Mouse (Mus musculus) G1E-ER4 (cell line): ENCODE results near the gene Cacnb3. TPM values are rescaled to one million over a fixed set of nuclear protein-coding genes. Genes with fewer than 3 reads are reported as not detected.

Experiments used
- GATA1 ChIP-seq: IDR thresholded peaks from one replicate; pipeline ENCODE4 v1.8.0; 2012; ENCODE audit warnings: low read length, inconsistent platforms
- polyA plus RNA-seq: library from polyadenylated mRNA; stranded (reverse); fragments of >175 nt; gene quantifications from 2 replicates; pipeline ENCODE4 v1.2.3, GENCODE M21; 2012

Gene Cacnb3
- polyA plus RNA-seq, 1 experiment = 0.45 TPM

DNA sequence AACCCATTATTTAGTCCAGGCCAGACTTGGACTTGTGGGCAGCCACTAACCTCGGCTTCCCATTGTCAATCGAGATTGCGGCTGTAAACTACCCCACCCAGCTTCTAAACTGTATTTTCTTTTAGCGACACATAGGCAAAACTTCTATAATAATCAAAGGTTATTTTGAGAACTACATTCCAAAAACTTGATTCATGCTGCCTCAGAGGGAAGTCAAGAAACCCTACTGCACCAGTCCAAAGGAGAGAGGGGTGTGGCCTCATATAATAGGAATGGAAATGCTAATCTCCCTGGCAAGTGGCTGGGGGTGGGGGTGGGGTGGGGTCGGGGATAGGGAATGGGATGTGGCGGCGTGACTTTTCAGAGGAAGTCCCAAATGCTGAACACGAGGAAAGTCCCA lies 4.6 kb upstream of the Cacnb3 start:
- no peak for TF ChIP-seq GATA1

DNA sequence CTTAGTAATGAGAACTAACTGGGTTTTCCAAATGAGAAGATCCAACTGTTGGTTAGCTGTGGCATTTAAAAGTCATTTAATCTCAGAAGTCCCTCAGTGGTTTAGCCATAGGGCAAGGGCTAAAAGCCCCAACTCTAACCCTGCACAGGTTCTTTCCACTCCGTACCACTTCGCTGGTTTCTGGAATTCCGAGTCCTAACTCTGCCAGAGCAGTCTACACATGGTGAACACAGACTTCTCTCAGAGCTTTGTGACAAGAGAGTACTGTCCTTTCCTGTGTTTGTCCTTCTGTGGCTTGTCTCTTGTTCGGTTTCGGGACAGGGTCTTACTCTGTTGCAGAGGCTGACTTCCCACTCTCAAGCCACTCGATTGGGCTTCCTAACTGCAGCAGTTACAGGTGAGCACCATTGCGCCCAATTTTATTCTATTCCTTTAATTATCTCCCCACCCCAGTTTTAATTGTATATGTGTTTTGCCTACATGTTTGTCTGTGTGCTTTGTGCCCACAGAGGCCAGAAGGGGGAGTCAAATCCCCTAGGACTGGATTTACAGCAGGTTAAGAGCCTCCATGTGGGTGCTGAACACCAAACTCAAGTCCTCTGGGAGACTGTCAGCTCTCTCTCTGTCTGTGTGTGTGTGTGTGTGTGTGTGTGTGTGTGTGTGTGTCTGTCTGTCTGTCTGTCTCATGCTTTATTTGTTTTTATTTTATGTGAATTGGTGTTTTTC lies 4.0 kb upstream of the Cacnb3 start:
- TF ChIP-seq GATA1 = no peak

DNA sequence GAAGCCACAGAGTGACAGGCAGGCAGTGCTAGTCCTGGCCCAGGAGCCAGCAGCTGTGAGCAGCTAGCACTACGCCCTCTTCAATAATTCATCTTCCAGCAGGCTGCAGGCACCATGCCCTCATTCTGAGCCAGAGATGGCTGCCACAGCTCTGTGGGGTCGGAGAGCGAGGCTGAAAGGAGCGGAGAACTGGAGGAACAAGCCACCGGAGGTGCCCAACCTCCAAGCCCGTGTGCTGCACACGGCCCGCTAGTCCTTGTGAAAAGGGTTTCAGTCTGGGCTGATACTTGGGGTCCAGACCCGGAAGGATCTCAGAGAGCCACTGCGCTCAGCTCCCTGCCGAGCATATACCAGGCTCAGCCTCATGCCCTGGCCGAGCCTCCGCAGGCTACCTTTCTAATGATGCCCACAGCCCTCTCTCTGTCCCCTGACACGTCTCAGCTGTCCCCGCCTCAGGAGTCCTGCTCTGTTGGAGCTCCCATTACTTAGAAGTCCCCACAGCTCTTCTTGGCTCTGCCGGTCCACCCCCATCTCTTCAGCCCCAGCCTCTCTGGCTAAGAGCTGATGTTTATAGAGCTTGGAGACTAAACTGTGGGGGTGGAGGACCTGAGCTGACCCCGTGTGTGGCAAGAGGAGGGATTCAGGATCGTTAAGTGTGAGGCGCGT lies 1.9 kb upstream of the Cacnb3 start:
- no peak for TF ChIP-seq GATA1

DNA sequence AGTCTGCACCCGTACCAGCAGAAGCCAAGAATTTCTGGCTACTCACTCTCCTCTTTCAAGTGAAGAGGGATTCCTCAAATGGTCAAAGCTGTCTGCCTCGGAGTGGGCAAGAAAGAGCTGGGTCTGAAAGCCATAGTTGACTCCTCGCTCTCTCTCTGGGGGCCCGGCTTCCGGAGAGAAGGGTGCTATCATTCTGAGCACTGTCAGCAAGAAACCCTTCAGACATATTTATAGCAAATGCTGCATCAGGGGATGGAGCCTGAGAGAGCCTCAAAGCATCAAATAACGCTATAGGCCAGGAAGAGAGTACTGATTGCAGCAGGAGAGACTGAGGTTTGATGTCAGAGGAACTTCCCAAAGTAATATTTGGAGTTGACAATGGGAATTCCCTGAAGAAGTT lies 1.2 kb upstream of the Cacnb3 start:
- no peak for TF ChIP-seq GATA1

DNA sequence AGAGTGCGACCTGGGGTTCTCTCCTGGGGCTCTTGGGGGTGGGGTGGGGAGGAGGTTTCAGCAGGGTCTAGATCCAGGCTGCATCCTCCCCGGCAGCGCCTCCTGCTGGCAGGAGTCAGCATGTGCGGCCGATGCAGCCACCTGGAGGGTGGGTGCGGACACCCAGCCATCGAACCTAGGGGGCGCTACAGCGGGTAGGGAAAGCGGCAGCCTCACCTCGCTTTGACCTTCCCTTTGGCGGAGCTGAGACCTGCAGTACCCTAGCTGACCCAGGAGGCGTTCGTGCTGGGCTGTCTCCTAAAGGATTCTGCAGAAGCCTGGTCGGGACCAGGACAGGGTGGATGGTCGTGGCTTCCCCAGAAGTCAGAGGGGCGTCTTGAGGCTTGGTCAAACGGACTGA lies 853 bp downstream of the Cacnb3 start:
- no peak for TF ChIP-seq GATA1

DNA sequence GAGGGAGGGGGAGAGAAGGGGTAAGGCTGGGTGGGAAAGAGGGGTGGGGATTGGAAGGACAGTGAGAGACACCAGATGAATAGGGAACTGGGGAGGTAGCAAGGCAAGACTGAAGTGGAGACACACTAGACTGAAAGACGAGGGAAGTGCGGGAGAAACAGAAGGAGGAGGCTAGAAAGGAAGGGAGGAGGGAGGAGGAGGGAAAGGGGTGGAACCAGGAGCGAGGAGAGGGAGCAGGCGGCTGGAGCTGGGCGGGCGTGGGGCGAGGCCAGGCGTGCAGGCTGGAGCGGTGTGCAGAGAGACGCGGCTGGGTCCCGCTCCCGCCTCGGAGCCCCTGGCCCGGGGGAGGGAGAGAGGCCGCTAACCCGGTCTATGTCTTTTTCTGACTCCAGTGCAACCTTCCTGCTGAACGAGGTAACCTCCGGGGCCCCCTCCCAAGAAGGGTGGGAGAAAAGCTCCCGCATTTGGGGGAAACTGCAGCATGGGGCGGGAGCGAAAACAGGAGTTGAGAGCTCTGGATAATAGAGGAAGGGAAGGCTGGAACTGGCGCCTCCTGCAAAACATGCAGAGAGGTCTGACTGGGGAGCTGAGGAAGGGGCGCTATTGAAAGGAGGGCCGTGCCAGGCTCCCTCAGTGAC lies 1.6 kb downstream of the Cacnb3 start:
- TF ChIP-seq GATA1 = no peak

DNA sequence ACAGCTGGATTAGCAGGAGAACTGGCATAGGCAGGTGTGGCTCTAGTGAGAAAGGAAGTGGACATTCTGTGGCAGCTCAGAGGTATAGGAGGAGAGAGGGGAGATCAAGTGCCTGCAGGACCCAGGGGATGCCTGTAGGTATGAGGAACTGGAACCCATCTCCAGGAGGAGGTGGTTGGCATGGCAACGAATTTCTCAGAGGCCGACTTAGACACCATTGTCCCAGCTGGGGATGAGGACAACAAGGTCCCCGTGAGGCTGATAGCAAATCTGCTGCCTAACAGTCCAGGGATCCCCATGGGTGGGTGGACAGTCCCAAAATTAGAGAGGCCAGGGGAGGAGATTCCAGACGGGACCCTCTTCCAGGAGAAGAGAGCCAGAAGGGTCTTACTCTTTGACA lies 2.3 kb downstream of the Cacnb3 start:
- TF ChIP-seq GATA1 = no peak

DNA sequence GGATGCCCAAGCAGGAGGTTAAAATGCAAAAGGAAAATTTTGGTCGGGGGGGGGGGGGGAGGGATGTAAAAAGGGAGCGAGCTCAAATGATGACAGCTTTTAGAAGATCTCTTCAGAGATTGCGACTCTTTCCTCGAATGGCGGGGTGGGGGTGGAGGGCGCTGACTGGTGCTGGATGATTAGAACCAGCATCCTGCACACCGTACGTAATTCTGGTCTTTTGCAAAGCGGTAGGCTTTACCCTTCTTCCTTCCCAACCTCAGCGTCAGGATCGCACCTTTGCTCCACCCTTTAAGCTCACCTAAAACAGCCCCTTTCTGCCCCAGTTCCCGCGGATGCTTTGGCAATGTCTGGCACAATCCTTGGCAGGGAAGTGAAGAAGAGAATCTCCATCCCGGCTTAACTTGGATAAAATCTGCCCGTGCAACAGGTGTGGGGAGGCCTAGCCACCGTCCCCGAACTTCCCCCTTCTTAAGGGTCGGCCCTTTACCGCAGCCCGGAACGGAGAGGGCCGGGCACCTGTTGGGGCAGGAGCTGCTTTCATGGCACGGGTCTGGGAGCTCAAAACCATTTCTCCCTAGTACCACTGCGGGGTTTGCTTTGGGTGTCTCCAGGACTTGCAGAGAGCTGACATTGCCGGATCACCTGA lies 3.3 kb downstream of the Cacnb3 start:
- no peak for TF ChIP-seq GATA1

DNA sequence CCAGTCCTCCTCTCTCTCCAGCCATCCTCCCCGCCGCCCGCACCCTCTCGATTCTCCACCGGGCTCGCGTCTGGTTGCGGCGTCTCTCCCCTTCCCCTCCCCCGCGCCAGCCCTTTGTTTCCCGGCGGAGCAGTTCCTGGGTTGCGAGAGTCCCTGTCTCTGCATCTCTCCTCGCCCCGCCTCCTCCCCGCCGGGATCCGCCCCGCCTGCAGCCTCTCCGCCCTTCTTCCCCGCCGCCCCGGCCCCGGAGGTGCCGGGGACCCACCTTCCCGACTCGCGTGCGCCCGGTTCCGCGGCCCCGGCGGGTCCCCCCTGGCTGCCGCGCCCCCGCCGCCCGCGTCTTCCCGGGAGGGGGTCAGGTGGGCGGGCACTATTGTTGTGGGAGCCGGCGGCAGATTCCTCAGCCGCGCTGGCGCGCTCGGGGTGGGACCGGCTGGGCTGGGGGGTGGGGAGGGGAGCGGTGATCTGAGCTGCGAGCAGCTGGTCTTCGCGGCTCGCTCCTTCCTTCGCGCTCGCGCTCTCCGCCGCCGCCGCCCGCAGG lies 4.0 kb downstream of the Cacnb3 start:
- no peak for TF ChIP-seq GATA1

DNA sequence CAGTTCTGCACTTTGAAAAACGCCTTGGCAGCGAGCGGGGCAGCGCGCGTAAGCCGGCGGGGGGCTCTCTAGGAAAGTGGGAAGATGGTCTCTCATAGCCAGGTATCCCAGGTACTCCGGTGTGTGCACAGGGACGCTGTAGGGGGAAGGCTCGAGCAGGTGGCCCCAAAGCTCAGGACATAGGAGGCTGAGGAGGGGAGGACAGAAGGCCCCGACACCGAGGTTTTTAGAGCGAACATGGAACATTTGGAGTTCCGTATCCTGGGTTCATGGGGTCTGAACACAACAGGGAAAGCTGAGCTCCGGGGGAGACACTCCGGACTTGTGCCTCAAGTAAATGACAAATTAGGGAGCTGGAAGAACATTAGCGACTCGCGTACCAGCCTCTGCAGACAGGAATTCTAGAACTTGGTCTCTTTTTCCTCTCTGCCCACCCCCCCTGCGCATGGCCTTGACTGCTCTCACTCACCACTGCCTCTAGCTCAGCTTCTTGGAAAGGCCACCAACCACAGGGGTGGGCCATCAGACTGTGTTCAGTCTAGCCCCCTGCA lies 4.7 kb downstream of the Cacnb3 start:
- TF ChIP-seq GATA1 = no peak

DNA sequence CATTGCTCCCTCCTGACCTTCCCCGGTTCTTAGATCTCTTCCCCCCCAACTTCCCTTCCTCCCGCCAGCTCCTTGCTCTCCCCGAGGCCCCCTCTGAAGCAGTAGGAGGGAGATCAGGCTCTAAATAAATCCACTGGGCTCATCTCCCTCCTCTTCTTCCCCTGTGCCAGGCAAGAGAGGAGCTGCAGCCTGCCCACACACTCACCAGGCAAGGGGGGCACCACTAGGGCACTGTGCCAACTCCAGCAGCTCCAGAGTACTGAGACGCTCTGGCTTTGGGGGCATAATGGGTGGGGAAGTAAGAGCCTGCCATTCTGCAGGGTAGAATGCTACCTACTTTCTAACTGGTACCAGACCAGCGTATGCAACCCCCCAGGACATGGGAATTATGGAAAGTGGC lies 5.9 kb downstream of the Cacnb3 start:
- no peak for TF ChIP-seq GATA1

DNA sequence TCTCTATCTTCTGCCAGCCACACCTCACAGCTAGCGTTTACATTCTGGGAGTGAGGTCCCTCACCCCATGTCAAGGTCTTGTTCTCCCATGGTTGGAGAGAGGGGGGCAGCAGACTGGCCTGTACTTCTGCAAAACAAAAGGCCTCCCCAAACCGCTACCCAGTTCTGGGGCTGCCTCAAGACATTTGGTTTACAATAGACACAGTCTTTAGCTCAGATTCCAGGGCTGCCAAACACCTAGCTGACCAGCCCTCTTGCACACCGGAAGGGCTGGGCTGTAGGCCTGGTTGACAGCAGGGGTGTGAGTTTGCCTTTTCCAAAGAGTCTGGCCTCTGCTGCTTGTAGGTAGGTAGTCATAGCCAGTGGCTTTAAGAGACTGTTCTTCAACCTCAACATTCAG lies 6.5 kb downstream of the Cacnb3 start:
- TF ChIP-seq GATA1 = no peak

DNA sequence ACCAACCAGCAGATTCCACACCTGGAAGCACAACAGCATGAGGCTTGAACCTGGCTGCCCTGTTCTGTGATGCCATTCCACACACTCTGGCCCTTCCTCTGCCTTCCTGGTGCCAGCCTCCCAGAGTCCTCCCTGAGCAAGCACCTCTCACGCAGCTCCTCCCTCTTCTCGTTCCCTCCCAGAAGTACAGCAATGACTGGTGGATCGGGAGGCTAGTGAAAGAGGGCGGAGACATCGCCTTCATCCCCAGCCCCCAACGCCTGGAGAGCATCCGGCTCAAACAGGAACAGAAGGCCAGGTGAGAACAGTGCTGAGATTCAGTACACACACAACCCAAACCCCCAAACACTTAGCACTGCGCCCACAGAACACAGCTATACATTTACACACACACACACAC lies 9.5 kb downstream of the Cacnb3 start:
- no peak for TF ChIP-seq GATA1

DNA sequence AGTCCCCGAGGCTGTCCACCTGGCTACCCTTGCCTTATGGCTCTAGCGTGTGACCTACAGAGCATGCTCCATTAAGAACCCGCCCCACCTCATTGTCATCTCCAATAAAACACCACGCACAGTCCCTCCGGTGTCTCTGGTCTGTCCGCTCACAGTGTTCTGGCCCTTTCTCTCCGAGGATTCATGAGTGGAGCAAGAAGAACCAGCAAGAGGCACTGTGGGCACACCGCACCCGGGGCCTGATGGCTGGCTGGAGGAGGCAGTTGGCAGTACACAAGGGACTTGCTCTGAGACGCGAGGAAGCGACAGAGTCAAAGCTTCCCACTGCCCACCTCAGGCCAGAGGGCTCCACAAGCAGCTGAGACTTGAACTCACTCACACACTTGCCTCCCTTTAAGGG lies 13.8 kb downstream of the Cacnb3 start:
- TF ChIP-seq GATA1 = no peak
